In the genomic region with DNA sequence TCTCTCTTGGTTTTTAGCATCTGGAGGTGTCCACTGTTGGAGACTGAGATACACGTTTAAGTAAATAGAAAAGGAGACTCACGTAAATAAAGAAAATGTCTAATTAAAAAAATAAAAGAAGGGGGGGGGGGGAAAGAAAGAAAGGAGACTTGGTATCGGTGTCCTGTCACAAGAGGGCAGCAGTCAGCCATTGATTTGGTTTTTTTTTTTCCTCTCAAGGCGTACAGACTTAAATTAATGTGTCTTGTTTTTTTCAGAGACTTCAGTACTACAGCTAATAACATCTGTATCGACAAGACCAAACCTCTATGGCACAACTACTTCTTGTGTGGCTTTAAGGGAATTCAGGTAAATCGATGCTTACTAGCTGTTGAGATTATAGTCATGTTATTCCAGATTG, we compare ENCODE assay signal across 8 mouse cellular contexts. TPM values are rescaled to one million over a fixed set of nuclear protein-coding genes. Genes with fewer than 3 reads are reported as not detected.
DNase-seq lines count a peak whose midpoint lies in the region; ATAC-seq lines count a peak whose summit lies in the region.

No protein-coding gene starts in this region.

- H3K27me3 ChIP-seq in hindbrain, embryonic 14.5 days (ENCODE audit: control insufficient read depth, insufficient read depth, low read length), result no peaks in the 10 kb centered on the region
- no peaks in the 10 kb centered on the region for H3K27me3 ChIP-seq in hindbrain, embryonic 12.5 days

- H3K4me1 ChIP-seq in hindbrain, embryonic 14.5 days (replicated peaks; ENCODE audit: control insufficient read depth, insufficient read depth, low read length), result no peaks in the 10 kb centered on the region
- H3K4me1 ChIP-seq in hindbrain, embryonic 12.5 days, result no peaks in the 10 kb centered on the region

- no peak overlapping the region for H3K4me3 ChIP-seq in hindbrain, embryonic 14.5 days (replicated peaks; ENCODE audit: low read length)
- no peak overlapping the region for H3K4me3 ChIP-seq in hindbrain, embryonic 12.5 days

- no peak overlapping the region for H3K27ac ChIP-seq in hindbrain, embryonic 14.5 days
- no peak overlapping the region for H3K27ac ChIP-seq in hindbrain, embryonic 12.5 days

- H3K9ac ChIP-seq in hindbrain, embryonic 14.5 days, result no peak overlapping the region
- H3K9ac ChIP-seq in hindbrain, embryonic 12.5 days, result no peak overlapping the region

- peak; percentile 66 for DNase-seq in hindbrain, embryonic 14.5 days (ENCODE audit: low spot score)
- DNase-seq in thymus, postnatal 0 days (ENCODE audit: low spot score), result peak; percentile 12
- DNase-seq in thymus, adult 18-20 months, result no peak
- DNase-seq in c-Kit-positive CD71-negative TER-119-negative erythroid progenitor cells, embryonic 14.5 days (ENCODE audit: low read depth), result peak; percentile 28
- peak; percentile 57 for DNase-seq in kidney, postnatal 4 days
- no peak for DNase-seq in ovary, adult 18-20 months (ENCODE audit: low spot score)
- DNase-seq in spleen, postnatal 14 days (ENCODE audit: low spot score in 2 of 2), result no peak

- ATAC-seq in hindbrain, embryonic 14.5 days (ENCODE audit: low FRiP score), result no peak
- no peak for ATAC-seq in hindbrain, embryonic 12.5 days (ENCODE audit: low FRiP score)

- 44% methylated on average over 6 of the region's 6 CpGs for WGBS in hindbrain, embryonic 14.5 days
- WGBS in hindbrain, embryonic 12.5 days, result 42% methylated on average over 6 of the region's 6 CpGs

- H3K4me2 ChIP-seq in hindbrain, embryonic 14.5 days (replicated peaks), result no peak overlapping the region
- H3K4me2 ChIP-seq in hindbrain, embryonic 12.5 days (replicated peaks), result no peak overlapping the region

- no peaks in the 10 kb centered on the region for H3K9me3 ChIP-seq in hindbrain, embryonic 14.5 days (ENCODE audit: control insufficient read depth, low read length)
- H3K9me3 ChIP-seq in hindbrain, embryonic 12.5 days (replicated peaks), result no peaks in the 10 kb centered on the region

- H3K36me3 ChIP-seq in hindbrain, embryonic 14.5 days (replicated peaks; ENCODE audit: control insufficient read depth, insufficient read depth), result no peaks in the 10 kb centered on the region; the same call in 1 of the 2 replicates
- H3K36me3 ChIP-seq in hindbrain, embryonic 12.5 days, result no peaks in the 10 kb centered on the region

RNA-seq across cellular contexts. Expression of gene Cops2, which starts 34.2 kb away (rescaled TPM):
- polyA plus RNA-seq in hindbrain, embryonic 14.5 days (2014; fragmentation: Nextera tagmentation; extraction: Ambion mirVana), result 69.2 and 74.0 TPM in 2 replicates
- 76.4 and 82.0 TPM in 2 replicates for polyA plus RNA-seq in hindbrain, embryonic 12.5 days (2016; fragmentation: Nextera tagmentation; extraction: Ambion mirVana)
- polyA plus RNA-seq in thymus, postnatal 0 days (2015; fragmentation: Nextera tagmentation; extraction: Ambion mirVana), result 52.3 and 54.1 TPM in 2 replicates

RNA-seq across cellular contexts. Expression of gene Galk2, which starts 34.2 kb away (rescaled TPM):
- polyA plus RNA-seq in hindbrain, embryonic 14.5 days (2014; fragmentation: Nextera tagmentation; extraction: Ambion mirVana), result 32.0 and 36.2 TPM in 2 replicates
- 35.2 and 35.3 TPM in 2 replicates for polyA plus RNA-seq in hindbrain, embryonic 12.5 days (2016; fragmentation: Nextera tagmentation; extraction: Ambion mirVana)
- 41.4 and 45.5 TPM in 2 replicates for polyA plus RNA-seq in thymus, postnatal 0 days (2015; fragmentation: Nextera tagmentation; extraction: Ambion mirVana)

Comparison
In these comparisons a context has a peak if more than half of its experiments do, and no peak if none do; other contexts are left out.
1. DNase-seq: peak in hindbrain, embryonic 14.5 days (single experiment), thymus, postnatal 0 days (single experiment), c-Kit-positive CD71-negative TER-119-negative erythroid progenitor cells, embryonic 14.5 days (single experiment) and kidney, postnatal 4 days (2 of 2); none in thymus, adult 18-20 months (0 of 2), ovary, adult 18-20 months (single experiment) and spleen, postnatal 14 days (0 of 2).